Mouse (Mus musculus) G1E (cell line): ENCODE results near the gene Fhit.

Experiments used
- CTCF ChIP-seq: IDR thresholded peaks from 2 replicates; pipeline ENCODE4 v1.5.1; 2012; ENCODE audit warnings: low read depth, low read length, inconsistent platforms, mixed read lengths
- GATA1 ChIP-seq: IDR thresholded peaks from 2 replicates; pipeline ENCODE4 v1.6.1; 2012; ENCODE audit warnings: borderline replicate concordance, low read length, inconsistent platforms, mixed read lengths
- GATA2 ChIP-seq: IDR thresholded peaks from 2 replicates; pipeline ENCODE4 v1.6.1; 2012; ENCODE audit warnings: low read depth, low read length, inconsistent platforms, borderline replicate concordance
- POLR2AphosphoS5 ChIP-seq: IDR thresholded peaks from 2 replicates; pipeline ENCODE4 v1.6.1; 2012; ENCODE audit warnings: low read depth, low read length, inconsistent platforms; ENCODE audit not compliant: insufficient replicate concordance
- TAL1 ChIP-seq: conservative IDR thresholded peaks from 2 replicates; pipeline ENCODE4 v1.6.1; 2012; ENCODE audit warnings: low read depth, low read length, inconsistent platforms, mixed read lengths

- TF ChIP-seq GATA1 (no peak), TAL1 (no peak), CTCF (no peak), POLR2AphosphoS5 (no peak), GATA2 (no peak)
These were observed 78.4 kb downstream of the Fhit start for GRCm38 (mm10) chr14:11083462-11083861.
